Mouse (Mus musculus): ENCODE data around the gene Zeb2.

GRCm38 (mm10) chr2:45143162-45143561 is 26.0 kb upstream of the Zeb2 start:
- TF ChIP-seq CTCF (IDR thresholded peaks at IDR 0.05; ENCODE audit: insufficient read depth, low read length): no peak
- no peak for TF ChIP-seq POLR2A (IDR thresholded peaks at IDR 0.05; ENCODE audit: borderline replicate concordance, extremely low read depth, low read depth, low read length)
